Mouse (Mus musculus): ENCODE data around the gene Spop. TPM values are rescaled to one million over a fixed set of nuclear protein-coding genes. Genes with fewer than 3 reads are reported as not detected.

Gene Spop
- polyA plus RNA-seq, 1 experiment from 2014 or later: 233 TPM

GRCm38 (mm10) chr11:95479458-95479857 lies 65.6 kb downstream of the Spop start:
- 78% methylated on average over 4 of the region's 4 CpGs for WGBS
- Histone ChIP-seq H3K4me3 (replicated peaks) (no peak overlapping the region), H3K9me3 (replicated peaks) (no peaks in the 10 kb centered on the region), H3K4me1 (peaks cover 7% of the 10 kb centered on the region), H3K9ac (replicated peaks) (no peak overlapping the region), H3K36me3 (peaks cover 18% of the 10 kb centered on the region; the same call in 1 of the 2 replicates), H3K27me3 (replicated peaks) (no peaks in the 10 kb centered on the region), H3K27ac (replicated peaks) (no peak overlapping the region), H3K4me2 (no peak overlapping the region)
- ATAC-seq (ENCODE audit: low FRiP score): no peak

GRCm38 (mm10) chr11:95480662-95481061 lies 66.8 kb downstream of the Spop start:
- no peak overlapping the region for H3K27ac ChIP-seq (replicated peaks)
- H3K4me3 ChIP-seq (replicated peaks): no peak overlapping the region
- no peak overlapping the region for H3K9ac ChIP-seq (replicated peaks)
- no peaks in the 10 kb centered on the region for H3K27me3 ChIP-seq (replicated peaks)
- WGBS: 92% methylated on average over 4 of the region's 4 CpGs
- no peak overlapping the region for H3K4me2 ChIP-seq
- no peak for ATAC-seq (ENCODE audit: low FRiP score)
- H3K4me1 ChIP-seq: peaks cover 7% of the 10 kb centered on the region
- no peaks in the 10 kb centered on the region for H3K9me3 ChIP-seq (replicated peaks)
- peaks cover 24% of the 10 kb centered on the region for H3K36me3 ChIP-seq

- H3K27me3 ChIP-seq (replicated peaks): no peaks in the 10 kb centered on the region
- H3K4me3 ChIP-seq (replicated peaks): no peak overlapping the region
- H3K4me1 ChIP-seq: peaks cover 2% of the 10 kb centered on the region; the same call in 1 of the 2 replicates
- 93% methylated on average over 18 of the region's 18 CpGs for WGBS
- H3K27ac ChIP-seq (replicated peaks): no peak overlapping the region
- H3K9ac ChIP-seq (replicated peaks): no peak overlapping the region
- H3K36me3 ChIP-seq: peaks cover 59% of the 10 kb centered on the region
- no peak for ATAC-seq (ENCODE audit: low FRiP score)
- no peak overlapping the region for H3K4me2 ChIP-seq
- H3K9me3 ChIP-seq (replicated peaks): no peaks in the 10 kb centered on the region
These were observed 71.8 kb downstream of the Spop start for GRCm38 (mm10) chr11:95485634-95486033.

- Histone ChIP-seq H3K36me3 (peaks cover 73% of the 10 kb centered on the region), H3K4me2 (no peak overlapping the region), H3K27me3 (replicated peaks) (no peaks in the 10 kb centered on the region), H3K27ac (replicated peaks) (no peak overlapping the region), H3K9ac (replicated peaks) (no peak overlapping the region), H3K4me3 (replicated peaks) (no peak overlapping the region), H3K4me1 (no peaks in the 10 kb centered on the region), H3K9me3 (replicated peaks) (no peaks in the 10 kb centered on the region)
- ATAC-seq (ENCODE audit: low FRiP score): no peak
- WGBS: 100% methylated on average over 2 of the region's 2 CpGs
These were observed 73.4 kb downstream of the Spop start for GRCm38 (mm10) chr11:95487237-95487636.

- Histone ChIP-seq H3K27ac (replicated peaks) (no peak overlapping the region), H3K4me3 (replicated peaks) (no peak overlapping the region), H3K27me3 (replicated peaks) (no peaks in the 10 kb centered on the region), H3K4me1 (no peaks in the 10 kb centered on the region), H3K36me3 (peaks cover 78% of the 10 kb centered on the region), H3K9ac (replicated peaks) (no peak overlapping the region), H3K9me3 (replicated peaks) (no peaks in the 10 kb centered on the region), H3K4me2 (no peak overlapping the region)
- WGBS: 92% methylated on average over 14 of the region's 14 CpGs
- no peak for ATAC-seq (ENCODE audit: low FRiP score)
These were observed 76.2 kb downstream of the Spop start for GRCm38 (mm10) chr11:95490104-95490503.

- Histone ChIP-seq H3K27ac (replicated peaks) (no peak overlapping the region), H3K9me3 (replicated peaks) (no peaks in the 10 kb centered on the region), H3K9ac (replicated peaks) (no peak overlapping the region), H3K4me2 (no peak overlapping the region), H3K4me3 (replicated peaks) (no peak overlapping the region), H3K4me1 (no peaks in the 10 kb centered on the region), H3K27me3 (replicated peaks) (no peaks in the 10 kb centered on the region), H3K36me3 (peaks cover 64% of the 10 kb centered on the region)
- no peak for ATAC-seq (ENCODE audit: low FRiP score)
- WGBS: 87% methylated on average over 4 of the region's 4 CpGs
These were observed 78.4 kb downstream of the Spop start for GRCm38 (mm10) chr11:95492256-95492655.

- 90% methylated on average over 4 of the region's 4 CpGs for WGBS
- no peak overlapping the region for H3K4me3 ChIP-seq (replicated peaks)
- no peak overlapping the region for H3K4me2 ChIP-seq
- H3K36me3 ChIP-seq: peaks cover 62% of the 10 kb centered on the region
- no peak for ATAC-seq (ENCODE audit: low FRiP score)
- H3K27ac ChIP-seq (replicated peaks): no peak overlapping the region
- H3K4me1 ChIP-seq: no peaks in the 10 kb centered on the region
- H3K9me3 ChIP-seq (replicated peaks): no peaks in the 10 kb centered on the region
- no peaks in the 10 kb centered on the region for H3K27me3 ChIP-seq (replicated peaks)
- H3K9ac ChIP-seq (replicated peaks): no peak overlapping the region
These were observed 79.1 kb downstream of the Spop start for GRCm38 (mm10) chr11:95493010-95493409.

- H3K4me3 ChIP-seq (replicated peaks): no peak overlapping the region
- peaks cover 58% of the 10 kb centered on the region for H3K36me3 ChIP-seq
- H3K27ac ChIP-seq (replicated peaks): no peak overlapping the region
- H3K4me2 ChIP-seq: no peak overlapping the region
- no peak for ATAC-seq (ENCODE audit: low FRiP score)
- no peak overlapping the region for H3K9ac ChIP-seq (replicated peaks)
- H3K27me3 ChIP-seq (replicated peaks): no peaks in the 10 kb centered on the region
- H3K4me1 ChIP-seq: no peaks in the 10 kb centered on the region
- no peaks in the 10 kb centered on the region for H3K9me3 ChIP-seq (replicated peaks)
- WGBS: 94% methylated on average over 9 of the region's 9 CpGs
These were observed 80.1 kb downstream of the Spop start for GRCm38 (mm10) chr11:95493950-95494349.

GRCm38 (mm10) chr11:95494374-95494773 lies 80.5 kb downstream of the Spop start:
- Histone ChIP-seq H3K36me3 (peaks cover 54% of the 10 kb centered on the region), H3K4me2 (no peak overlapping the region), H3K4me3 (replicated peaks) (no peak overlapping the region), H3K27ac (replicated peaks) (no peak overlapping the region), H3K9me3 (replicated peaks) (no peaks in the 10 kb centered on the region), H3K27me3 (replicated peaks) (no peaks in the 10 kb centered on the region), H3K9ac (replicated peaks) (no peak overlapping the region), H3K4me1 (no peaks in the 10 kb centered on the region)
- ATAC-seq (ENCODE audit: low FRiP score): no peak
- WGBS: 80% methylated on average over 3 of the region's 3 CpGs

GRCm38 (mm10) chr11:95495883-95496282 lies 82.0 kb downstream of the Spop start:
- Histone ChIP-seq H3K27me3 (replicated peaks) (no peaks in the 10 kb centered on the region), H3K36me3 (peaks cover 40% of the 10 kb centered on the region), H3K9ac (replicated peaks) (no peak overlapping the region), H3K4me2 (no peak overlapping the region), H3K27ac (replicated peaks) (no peak overlapping the region), H3K4me3 (replicated peaks) (no peak overlapping the region), H3K4me1 (peaks cover 5% of the 10 kb centered on the region; the same call in 1 of the 2 replicates), H3K9me3 (replicated peaks) (no peaks in the 10 kb centered on the region)
- WGBS: 92% methylated on average over 9 of the region's 9 CpGs
- no peak for ATAC-seq (ENCODE audit: low FRiP score)

GRCm38 (mm10) chr11:95497921-95498320 lies 84.0 kb downstream of the Spop start:
- WGBS: 90% methylated on average over 5 of the region's 5 CpGs

GRCm38 (mm10) chr11:95500412-95500811 lies 86.5 kb downstream of the Spop start:
- Histone ChIP-seq H3K27ac (replicated peaks) (no peak overlapping the region), H3K4me1 (peaks cover 5% of the 10 kb centered on the region; the same call in 1 of the 2 replicates), H3K27me3 (replicated peaks) (no peaks in the 10 kb centered on the region), H3K4me2 (no peak overlapping the region), H3K9ac (replicated peaks) (no peak overlapping the region), H3K36me3 (peaks cover 4% of the 10 kb centered on the region; the same call in 1 of the 2 replicates), H3K9me3 (replicated peaks) (no peaks in the 10 kb centered on the region), H3K4me3 (replicated peaks) (no peak overlapping the region)
- WGBS: 52% methylated on average over 4 of the region's 4 CpGs
- ATAC-seq (ENCODE audit: low FRiP score): no peak

More at GRCm38 (mm10) chr11:95497921-95498320, 84.0 kb downstream of the Spop start:
- H3K36me3 ChIP-seq: peaks cover 25% of the 10 kb centered on the region
- no peak for ATAC-seq (ENCODE audit: low FRiP score)
- peaks cover 5% of the 10 kb centered on the region; the same call in 1 of the 2 replicates for H3K4me1 ChIP-seq
- H3K9ac ChIP-seq (replicated peaks): no peak overlapping the region
- H3K9me3 ChIP-seq (replicated peaks): no peaks in the 10 kb centered on the region
- no peaks in the 10 kb centered on the region for H3K27me3 ChIP-seq (replicated peaks)
- no peak overlapping the region for H3K4me3 ChIP-seq (replicated peaks)
- no peak overlapping the region for H3K4me2 ChIP-seq
- H3K27ac ChIP-seq (replicated peaks): no peak overlapping the region

Measured in neural tube, embryonic 15.5 days (tissue).